Mouse (Mus musculus) left cerebral cortex, adult 2 months (tissue): ENCODE measurements around the gene Mtfmt. TPM values are rescaled to one million over a fixed set of nuclear protein-coding genes. Genes with fewer than 3 reads are reported as not detected.

Source experiments
- DNase-seq, 2 experiments: peaks; one replicate each; pipeline ENCODE4 v3.0.0; 2021 to 2022; ENCODE audit warnings: low spot score in 2 of 2, mixed read lengths in 1 of 2; ENCODE audit errors: extremely low spot score in 1 of 2
- H3K27ac ChIP-seq: fragments of 200-600 bp; 2 replicates; pipeline ENCODE4 v1.8.1; 2022
- H3K4me3 ChIP-seq: fragments of 200-600 bp; 2 replicates; pipeline ENCODE4 v1.8.1; 2022
- CTCF ChIP-seq: fragments of 200-600 bp; IDR thresholded peaks from 2 replicates; pipeline ENCODE4 v1.8.1; 2022; ENCODE audit warnings: antibody characterized with exemption, mild to moderate bottlenecking, moderate library complexity
- intact Hi-C: fragments of 180-260 bp; cut with DNase I; formaldehyde crosslinking; loops from one replicate; pipeline ENCODE4 v1.15.1; 2025
- long read RNA-seq, 2 experiments: library from polyadenylated mRNA; stranded (forward); transcript quantifications; one replicate each; pipeline ENCODE4 v2.0.0; 2021; ENCODE audit warnings: borderline mapping rate in 2 of 2
- total RNA-seq, 2 experiments: library from RNA; stranded (reverse); gene quantifications; 2 replicates each; pipeline ENCODE4 v1.2.3; 2021

Mtfmt gene
- 10 to 100 TPM; 16.1 to 18.0 TPM for total RNA-seq
- long read RNA-seq, experiment 1, transcript Mtfmt-201 (9 exons, 2,042 nt): major isoform, 8 of 14 reads
- long read RNA-seq, experiment 1, partial matches to known transcripts: 1 of 14 reads
- long read RNA-seq, experiment 1, other reads (novel, unspliced or antisense): 4 of 14 reads
- long read RNA-seq, experiment 2, partial matches to known transcripts: 0 of 6 reads
- long read RNA-seq, experiment 2, other reads (novel, unspliced or antisense): 2 of 6 reads

GRCm38 (mm10) chr9:65435671-65436301 is at the start of gene Mtfmt:
Gene Mtfmt, plus strand, starts transcription at chr9:65435782.
- peak; percentile 89 for DNase-seq
- no peak for TF ChIP-seq CTCF
- peak within 1 kb of the TSS; percentile 76 for H3K27ac ChIP-seq
- H3K4me3 ChIP-seq: peak within 1 kb of the TSS; percentile 88
- intact Hi-C loops: loop anchor here (1.0 kb wide), 1 partner anchor 25 kb away; the partner anchor contains the start of gene Spg21

- DNase-seq: no peak
- H3K4me3 ChIP-seq: no peak overlapping the region
- no peak; the same call in 1 of the 2 replicates for TF ChIP-seq CTCF
- intact Hi-C loops: no loop called here
- H3K27ac ChIP-seq: no peak overlapping the region
Observed at GRCm38 (mm10) chr9:65386373-65387140, 49.0 kb upstream of the Mtfmt start.

GRCm38 (mm10) chr9:65390752-65391612 is 44.6 kb upstream of the Mtfmt start:
- H3K4me3 ChIP-seq: peak overlapping the region; percentile 17
- no peak for TF ChIP-seq CTCF
- H3K27ac ChIP-seq: no peak overlapping the region
- DNase-seq: no peak
- intact Hi-C loops: no loop called here

GRCm38 (mm10) chr9:65391613-65391964 is 44.0 kb upstream of the Mtfmt start, which contains the start of gene Kbtbd13:
Gene Kbtbd13, minus strand, starts transcription at chr9:65391652.
- peak within 1 kb of the TSS; percentile 17 for H3K4me3 ChIP-seq
- intact Hi-C loops: no loop called here
- no peak for DNase-seq
- no peak for TF ChIP-seq CTCF
- H3K27ac ChIP-seq: no peak within 1 kb of the TSS

GRCm38 (mm10) chr9:65392638-65393364 is 42.8 kb upstream of the Mtfmt start:
- peak; percentile 44 to 63 for DNase-seq
- peak; percentile 77 for TF ChIP-seq CTCF
- Histone ChIP-seq H3K27ac (no peak overlapping the region), H3K4me3 (no peak overlapping the region)
- intact Hi-C loops: loop anchor here (1.0 kb wide), 1 partner anchor 40 kb away; no protein-coding TSS in a partner anchor

GRCm38 (mm10) chr9:65393606-65394005 is 42.0 kb upstream of the Mtfmt start:
- no peak overlapping the region for H3K27ac ChIP-seq
- no peak for TF ChIP-seq CTCF
- intact Hi-C loops: loop anchor here (1.0 kb wide), 1 partner anchor 39 kb away; no protein-coding TSS in a partner anchor
- no peak overlapping the region for H3K4me3 ChIP-seq
- DNase-seq: no peak

- intact Hi-C loops: no loop called here
- Histone ChIP-seq H3K4me3 (no peak overlapping the region), H3K27ac (no peak overlapping the region)
- no peak for DNase-seq
- no peak for TF ChIP-seq CTCF
Observed at GRCm38 (mm10) chr9:65394360-65394759, 41.2 kb upstream of the Mtfmt start.

GRCm38 (mm10) chr9:65398279-65398678 is 37.3 kb upstream of the Mtfmt start, which contains the start of gene Rasl12:
Gene Rasl12, plus strand, starts transcription at chr9:65398506.
- TF ChIP-seq CTCF: no peak
- peak; percentile 26 to 39 for DNase-seq
- H3K4me3 ChIP-seq: peak within 1 kb of the TSS; percentile 43
- intact Hi-C loops: no loop called here
- peak within 1 kb of the TSS; percentile 8 for H3K27ac ChIP-seq

GRCm38 (mm10) chr9:65399934-65400333 is 35.6 kb upstream of the Mtfmt start:
- TF ChIP-seq CTCF: no peak
- no peak overlapping the region for H3K27ac ChIP-seq
- no peak for DNase-seq
- intact Hi-C loops: no loop called here
- H3K4me3 ChIP-seq: no peak overlapping the region

- Histone ChIP-seq H3K27ac (peak overlapping the region; percentile 51; the same call in 1 of the 2 replicates), H3K4me3 (no peak overlapping the region)
- intact Hi-C loops: no loop called here
- peak; percentile 64 to 65 for DNase-seq
- TF ChIP-seq CTCF: no peak; the same call in 1 of the 2 replicates
Observed at GRCm38 (mm10) chr9:65404331-65405183, 31.0 kb upstream of the Mtfmt start.
